Mouse (Mus musculus) liver, postnatal 0 days (tissue): ENCODE data around the gene Ypel3.

Experiments used
- CTCF ChIP-seq: sonication (generic); IDR thresholded peaks from 2 replicates; pipeline ENCODE4 v1.5.1; 2016; ENCODE audit warnings: antibody characterized with exemption, low read depth
- EP300 ChIP-seq: IDR thresholded peaks from 2 replicates; pipeline ENCODE4 v1.6.1; 2016; ENCODE audit warnings: antibody characterized with exemption, low read depth, mild to moderate bottlenecking

- TF ChIP-seq CTCF (no peak), EP300 (no peak)
These were observed 37.2 kb upstream of the Ypel3 start for GRCm38 (mm10) chr7:126739551-126739950.
